Mouse (Mus musculus) right cerebral cortex, adult 2 months (tissue): ENCODE measurements around the gene Focad.

Experiments
- DNase-seq, 2 experiments: peaks; one replicate each; pipeline ENCODE4 v3.0.0; 2021 to 2022; ENCODE audit warnings: low spot score in 2 of 2

Focad gene

DNA sequence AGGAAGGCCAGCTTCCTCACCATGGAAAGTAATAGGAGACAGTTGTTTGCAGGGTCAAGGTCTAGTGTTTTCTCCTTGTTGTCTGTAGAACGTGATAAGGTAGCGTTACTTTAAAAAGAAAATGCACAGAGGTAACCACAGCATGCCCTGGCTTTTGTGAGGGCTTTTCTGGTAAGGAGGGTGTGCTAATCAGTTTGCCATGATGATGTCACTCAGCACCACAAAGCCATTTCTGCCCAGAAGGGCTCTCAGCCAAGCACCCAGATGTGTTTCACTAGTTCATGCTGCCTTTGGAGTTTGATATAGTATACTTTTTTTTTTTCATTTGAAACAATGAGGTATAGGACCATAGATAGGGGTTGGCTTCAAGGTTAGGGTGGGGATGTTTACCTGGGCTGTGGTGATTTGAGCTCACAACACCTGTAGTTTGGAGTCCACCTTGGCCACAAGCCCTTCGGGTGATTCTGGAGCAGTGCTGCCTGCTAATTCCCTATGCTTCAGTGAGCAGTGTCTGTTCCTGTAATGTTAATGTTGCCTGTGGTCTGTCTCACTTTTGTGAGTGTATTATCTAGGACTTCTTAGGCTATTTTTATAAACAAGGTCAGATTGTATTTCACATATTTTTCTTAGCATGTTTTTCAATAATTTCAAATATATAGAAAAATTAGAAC, 61.2 kb downstream of the Focad start:
- no peak for DNase-seq

DNA sequence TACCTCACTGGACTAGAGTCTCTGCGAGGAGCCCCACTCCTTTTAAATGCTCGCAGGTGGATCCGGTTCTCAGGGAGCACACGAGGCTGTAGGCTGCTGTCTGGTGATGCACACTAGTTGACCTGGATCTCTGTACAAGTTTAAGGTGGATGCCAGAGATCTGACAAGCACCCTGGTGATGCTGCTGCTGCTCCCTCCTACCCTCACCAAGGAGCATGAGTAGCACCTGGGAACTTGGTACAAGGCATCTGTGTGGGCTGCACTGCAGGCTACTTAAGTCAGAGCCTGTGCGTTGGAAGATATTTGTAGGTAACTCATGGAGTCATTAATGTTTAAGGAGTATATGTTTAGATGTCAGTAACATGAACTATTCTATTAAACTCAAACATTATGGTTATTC, 62.5 kb downstream of the Focad start:
- DNase-seq: no peak

DNA sequence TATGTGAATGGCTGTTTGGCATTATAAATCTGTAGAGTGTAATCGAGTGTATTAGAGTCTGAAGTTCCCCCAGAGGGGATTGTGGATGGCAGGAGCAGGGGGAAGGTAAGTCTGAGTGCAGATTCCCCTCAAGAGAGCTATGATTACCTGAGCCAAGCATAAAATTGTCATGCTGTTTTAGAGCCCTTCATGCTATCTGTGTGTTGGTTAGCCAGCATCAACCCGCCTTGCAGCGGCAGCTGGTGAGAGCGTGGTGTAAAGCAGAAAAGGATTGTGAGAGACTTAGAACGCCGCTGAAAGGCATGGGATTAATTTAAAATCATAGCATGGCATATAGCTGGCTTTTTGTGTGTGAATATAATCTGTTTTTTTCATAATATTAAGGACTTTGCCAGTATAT, 63.2 kb downstream of the Focad start:
- no peak for DNase-seq

DNA sequence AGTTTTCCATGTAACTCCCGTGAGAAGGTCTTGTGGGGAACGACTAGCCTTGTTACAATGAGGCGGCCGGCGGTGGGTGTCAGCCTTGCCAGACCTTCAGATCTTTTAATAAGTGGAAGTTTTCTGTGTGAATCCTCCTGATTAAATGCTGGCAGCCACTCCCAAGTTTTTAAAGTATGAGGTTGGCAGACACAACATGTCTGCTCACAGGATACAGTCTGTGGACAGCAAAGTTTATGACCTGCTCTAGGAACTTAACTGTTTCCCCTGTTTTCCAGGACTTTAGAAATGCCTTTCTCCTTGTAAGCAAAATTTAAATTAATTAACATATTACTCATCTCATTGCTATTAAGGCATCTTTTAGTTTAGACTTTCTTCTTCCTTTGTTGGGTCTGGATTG, 64.8 kb downstream of the Focad start:
- no peak for DNase-seq

DNA sequence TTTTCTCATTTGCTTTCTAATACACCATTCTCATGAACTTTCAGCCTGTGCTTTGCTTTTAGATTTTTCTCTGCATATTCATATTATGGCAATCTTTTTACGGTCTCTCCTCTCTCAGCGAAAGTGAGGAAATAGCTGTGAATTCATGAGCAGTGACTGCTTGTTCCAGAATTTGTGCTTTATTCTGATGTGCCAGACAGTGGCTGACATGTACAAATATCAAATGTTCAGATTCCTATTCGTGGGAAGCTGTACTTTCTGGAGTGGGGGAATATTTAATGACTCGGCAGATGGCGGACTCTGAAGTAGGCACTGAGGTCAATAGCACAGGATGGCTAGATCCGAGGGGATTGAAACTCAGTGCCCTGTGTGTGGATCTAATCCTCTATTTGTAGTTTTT, 65.3 kb downstream of the Focad start:
- DNase-seq: no peak

DNA sequence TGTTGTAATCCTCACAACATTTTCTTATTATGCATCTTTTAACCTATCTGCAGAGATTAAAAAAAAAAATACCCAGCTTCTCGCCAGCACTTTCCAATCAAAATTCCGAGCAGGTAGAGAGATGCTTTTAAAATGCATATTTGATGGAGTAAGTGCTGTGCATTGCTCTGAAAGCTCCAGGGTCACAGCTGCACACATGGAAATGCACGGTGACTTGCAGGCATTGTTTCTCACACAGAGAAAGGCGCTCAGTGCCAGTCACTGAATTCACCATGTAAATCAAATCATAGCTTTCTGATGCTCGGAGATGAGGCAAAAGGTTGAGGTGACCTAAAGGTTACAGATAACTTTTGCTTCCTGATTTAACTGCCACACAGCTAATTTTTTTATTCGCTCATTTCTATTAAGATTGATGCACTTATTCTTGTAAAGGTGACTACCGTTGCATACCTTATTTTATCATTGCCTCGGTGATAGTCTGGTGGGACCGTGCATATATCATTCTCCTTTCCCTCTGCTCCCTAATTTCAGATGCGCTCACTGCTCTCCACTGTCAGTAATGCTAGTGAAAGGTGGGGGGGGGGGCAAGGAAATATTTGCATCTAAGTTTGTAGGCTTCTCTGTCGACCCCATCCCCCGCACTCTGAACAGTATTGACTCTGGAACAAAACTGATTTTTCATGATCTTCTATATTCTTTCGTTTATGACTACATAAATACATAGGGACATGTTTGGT, 69.2 kb downstream of the Focad start:
- DNase-seq: no peak

DNA sequence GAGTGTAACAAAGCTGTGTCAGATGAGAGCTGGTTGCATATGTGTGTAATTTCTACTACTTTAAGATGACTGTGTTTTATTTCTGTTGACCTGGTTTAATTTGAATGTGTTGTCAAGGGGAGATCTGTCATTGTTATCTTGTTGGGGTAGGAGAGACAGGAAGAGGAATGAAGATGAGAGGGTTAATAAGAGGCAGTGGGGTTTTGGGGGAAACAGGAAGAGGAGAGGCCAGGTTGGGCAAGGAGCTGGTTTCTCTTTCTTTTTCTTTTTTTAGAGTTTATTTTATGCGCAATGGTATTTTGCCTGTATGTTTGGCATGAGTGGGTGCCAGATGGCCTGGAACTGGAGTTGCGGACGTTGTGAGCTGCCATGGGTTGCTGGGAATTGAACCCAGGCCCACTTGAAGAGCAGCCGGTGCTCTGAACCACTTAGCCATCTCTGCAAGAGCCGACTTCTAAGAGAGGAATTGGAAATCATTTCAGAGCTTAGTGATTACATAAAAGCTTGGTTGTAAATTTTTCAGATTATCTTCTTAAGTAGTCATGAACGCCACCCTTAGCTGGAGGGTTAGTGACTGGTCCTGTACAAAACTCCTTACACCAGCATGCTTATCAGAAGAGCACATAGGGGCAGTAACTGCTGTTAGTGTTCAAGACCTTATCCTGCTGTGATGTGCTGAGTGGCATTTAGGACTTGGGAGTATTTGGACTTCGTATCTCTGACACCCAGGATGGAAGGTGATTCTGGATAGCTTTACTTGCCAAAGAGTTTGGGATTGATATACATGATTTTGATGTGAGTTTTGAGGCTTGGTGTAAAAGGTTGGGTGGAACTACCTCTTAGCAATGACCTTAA, 72.8 kb downstream of the Focad start:
- no peak for DNase-seq

DNA sequence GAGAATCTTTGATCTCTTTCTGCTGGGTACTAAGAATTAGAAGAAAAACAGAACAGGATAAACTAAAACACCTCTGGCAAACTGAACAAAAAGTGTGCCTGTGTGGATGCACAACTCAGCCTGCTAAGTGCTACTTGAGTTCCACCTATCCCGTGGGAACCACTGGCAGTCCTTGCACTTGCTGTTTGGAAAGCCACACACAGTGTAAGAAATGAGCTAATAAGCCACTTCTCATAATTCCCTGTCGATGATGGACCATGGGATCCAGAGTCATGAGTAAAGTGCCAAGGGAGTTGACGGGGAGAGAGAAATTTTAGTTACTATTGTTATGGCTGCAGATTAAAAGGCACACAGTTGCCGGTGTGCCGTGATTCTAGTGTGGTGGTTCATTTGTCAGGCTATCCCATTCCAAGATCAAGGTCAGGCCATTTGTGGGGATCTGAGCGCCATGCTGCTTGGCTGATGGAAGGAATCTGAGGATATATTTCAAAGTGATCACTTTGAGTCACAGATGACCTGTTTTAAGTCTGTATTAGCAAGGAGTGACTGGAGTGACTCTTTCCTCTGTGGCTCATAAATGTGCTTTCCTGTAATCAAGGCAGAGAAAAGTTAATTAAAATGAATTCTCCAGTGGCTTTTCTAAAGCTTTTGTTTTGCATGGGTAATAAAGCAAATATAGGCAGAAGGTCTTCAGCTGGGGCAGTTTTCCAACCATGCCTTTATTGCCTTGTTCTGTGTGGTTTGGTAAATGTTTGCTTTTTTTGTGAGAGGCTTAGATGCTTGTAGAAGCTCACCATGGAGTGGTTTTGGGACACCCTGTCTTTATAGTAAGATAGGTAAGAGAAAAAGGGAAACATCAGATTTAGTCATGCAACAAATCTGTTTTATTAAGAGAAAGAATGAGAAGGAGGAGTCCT, 80.9 kb downstream of the Focad start:
- no peak for DNase-seq

DNA sequence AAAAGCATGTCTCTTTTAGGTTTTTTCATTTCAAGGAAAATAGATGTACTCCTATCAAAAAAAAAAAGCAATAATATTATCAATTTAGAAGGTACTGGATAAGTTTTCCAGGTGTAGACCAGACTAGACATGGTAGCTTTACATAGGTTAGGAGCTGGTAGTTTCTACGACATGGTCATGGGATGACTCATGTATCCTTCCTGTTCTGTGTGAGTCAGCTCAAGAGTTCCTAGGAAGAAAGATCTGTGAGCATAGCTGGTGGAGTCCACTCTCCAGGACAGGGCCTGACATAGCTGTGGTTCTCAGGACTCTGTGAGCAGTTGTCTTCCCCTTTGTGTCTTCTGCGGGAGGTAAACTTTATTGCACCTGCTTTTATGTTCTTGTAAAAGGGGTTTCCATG, 84.9 kb downstream of the Focad start:
- DNase-seq: no peak

DNA sequence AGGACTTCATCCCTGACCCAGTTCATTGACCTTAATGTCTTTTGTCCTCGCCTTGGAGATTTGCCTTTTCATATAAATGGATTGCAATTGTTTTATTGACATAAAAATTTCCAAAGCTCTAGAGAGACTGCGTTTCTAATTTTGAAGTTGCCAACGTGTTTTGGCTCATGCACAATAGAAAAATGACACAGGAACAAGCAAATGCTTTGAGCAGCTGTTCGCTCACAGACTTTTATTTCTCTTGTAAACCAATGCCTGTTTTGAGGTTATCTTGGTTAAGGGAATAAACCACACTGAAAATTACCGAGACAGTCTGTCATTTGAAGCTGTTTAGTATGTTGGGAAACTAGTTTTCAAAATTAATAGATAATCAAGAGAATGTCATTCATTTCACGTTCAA, 89.9 kb downstream of the Focad start:
- DNase-seq: no peak

DNA sequence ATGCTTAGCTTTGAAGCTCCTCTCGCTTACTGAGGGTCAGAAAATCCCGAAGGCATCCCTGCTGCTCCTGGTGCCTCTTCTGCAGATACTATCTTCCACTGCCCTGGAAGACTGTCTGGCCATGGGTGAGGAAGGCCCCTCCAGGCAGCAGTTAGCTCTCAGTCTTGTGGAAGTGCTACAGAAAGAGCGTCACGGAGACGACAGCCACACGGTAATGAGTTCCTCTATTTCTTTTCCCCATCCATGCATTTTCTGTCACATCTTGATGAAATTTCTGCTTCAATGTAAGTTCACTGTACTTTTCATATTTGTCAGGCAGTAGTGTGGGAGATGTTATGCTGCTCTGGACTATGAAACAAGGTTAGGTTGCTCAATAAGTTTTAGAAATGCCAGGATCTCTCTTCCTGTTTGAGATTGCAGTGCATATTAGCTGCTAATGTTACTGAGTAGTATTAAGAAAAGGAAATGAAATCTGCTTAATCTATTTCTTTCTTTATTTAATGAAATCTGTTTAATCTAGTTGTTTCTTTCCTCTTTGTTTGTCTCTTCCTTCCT, 91.5 kb downstream of the Focad start:
- no peak for DNase-seq

DNA sequence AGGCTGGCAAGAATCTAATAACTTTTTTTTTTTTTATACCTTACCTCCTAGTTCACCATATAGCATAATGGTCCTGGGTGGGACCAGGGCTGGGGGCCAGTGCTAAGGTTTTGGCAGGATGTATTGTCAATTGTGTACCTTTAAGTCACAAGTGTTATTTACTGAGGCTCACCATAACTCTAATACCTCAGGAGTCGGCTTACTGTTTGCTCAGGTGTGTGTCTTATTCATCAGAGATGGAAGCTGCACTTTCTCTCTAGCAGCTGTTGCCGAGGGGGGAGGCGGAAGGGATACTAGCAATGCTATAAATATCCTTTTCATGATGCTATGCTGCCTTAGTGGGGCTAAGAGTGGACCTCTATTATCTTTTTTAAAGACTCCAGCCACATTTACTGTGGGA, 93.2 kb downstream of the Focad start:
- DNase-seq: no peak

DNA sequence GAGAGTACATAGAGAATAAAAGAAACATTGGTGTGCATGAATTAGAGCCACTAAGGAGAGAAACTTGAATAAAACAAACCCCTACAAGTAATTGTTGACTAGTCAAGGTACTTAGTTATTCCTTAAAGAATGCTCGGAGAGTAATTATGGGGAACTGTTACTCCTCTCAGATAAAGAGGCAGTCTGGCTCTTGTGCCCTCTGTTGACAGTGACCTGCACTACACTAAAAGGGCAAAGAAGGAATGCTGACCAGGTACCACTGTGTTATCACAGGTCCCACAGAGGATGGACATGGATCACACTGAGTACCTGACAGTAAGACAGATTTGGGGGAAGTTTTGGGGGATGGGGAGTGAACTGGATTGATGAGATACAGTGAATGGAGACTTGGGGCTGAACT, 95.1 kb downstream of the Focad start:
- no peak for DNase-seq

DNA sequence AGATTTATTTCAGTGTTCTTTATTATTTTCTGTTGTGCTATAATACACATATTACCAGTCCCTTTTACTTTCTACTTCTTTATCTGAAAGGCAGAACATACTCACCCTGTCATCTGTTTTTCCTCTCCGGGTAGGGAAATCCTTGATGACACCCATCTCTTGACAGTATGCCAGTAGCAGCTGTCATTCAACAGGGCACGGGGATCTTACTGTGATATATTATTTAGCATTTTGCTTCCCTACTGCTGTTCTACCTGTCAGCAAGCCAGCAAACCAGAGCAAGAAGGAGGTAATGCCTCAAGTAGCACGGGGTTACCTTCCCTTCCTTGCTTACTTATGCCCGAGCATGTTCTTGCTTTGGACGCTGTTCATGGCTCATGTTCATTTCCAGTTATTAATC, 99.8 kb downstream of the Focad start:
- no peak for DNase-seq

DNA sequence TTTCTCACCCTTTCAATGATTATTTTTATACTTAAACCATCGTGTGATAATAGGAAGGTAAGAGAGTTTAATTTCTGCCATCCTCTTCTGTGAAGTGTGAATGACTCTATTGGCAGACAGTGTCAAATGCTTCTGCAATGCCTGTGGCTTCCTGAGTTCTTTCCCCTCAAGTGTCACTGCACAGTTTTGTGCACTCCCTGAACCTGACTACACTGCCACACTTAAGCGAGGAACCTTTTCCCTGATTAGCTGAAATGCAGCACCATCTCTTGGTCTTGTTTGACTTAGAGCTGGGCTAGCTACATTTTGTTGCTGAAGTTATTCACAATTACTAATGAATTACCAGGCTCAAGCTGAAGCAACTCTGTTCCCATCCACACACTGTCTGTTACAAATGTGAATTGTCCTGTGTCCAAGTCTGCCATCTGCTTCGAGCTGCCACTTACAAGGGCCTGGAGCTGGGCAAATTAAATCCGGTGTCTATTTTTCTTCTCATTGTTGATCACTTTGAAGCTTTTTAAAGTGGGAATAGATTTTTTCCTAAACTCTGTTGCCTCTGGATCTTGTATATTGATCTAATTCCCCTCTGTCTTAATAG, 101.6 kb downstream of the Focad start:
- DNase-seq: peak; percentile 26 to 34

DNA sequence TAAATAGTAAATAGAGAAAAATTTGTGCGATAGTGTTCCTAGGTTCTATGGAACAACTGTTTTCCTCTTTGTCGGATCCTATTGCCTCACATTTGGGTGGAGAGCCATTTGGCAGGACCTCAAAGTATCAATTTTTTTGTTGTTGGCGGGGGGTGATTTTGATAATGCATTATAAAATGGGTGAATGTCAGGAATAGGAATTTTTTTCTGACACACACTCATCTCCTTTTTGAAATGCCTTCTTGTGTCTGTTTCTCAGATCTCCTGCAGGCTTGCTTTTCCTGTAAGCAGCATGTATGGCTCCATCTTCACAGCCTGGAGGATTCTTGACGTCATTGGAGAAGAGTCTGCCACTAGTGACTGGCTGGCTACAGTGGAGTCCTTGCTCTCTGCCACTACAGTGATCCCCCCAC, 102.1 kb downstream of the Focad start:
- no peak for DNase-seq

DNA sequence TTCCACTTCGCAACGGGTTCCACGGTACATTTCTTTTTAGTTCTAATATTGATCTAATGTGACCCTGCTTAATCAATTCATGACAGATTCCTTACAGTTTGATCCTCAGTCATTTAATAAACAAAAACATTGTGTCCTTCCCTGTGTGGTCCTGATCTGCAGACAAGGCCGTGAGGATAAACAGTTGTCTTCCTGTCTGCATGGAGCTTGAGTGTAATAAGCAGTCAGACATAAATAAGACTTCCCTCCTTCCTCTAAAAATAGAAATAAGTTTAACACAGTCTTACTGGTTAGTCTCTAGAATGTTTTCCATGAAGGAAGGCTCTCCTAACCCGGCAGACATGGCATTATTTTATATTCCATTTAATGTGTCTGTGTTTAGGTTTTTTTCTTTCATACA, 102.8 kb downstream of the Focad start:
- no peak for DNase-seq

DNA sequence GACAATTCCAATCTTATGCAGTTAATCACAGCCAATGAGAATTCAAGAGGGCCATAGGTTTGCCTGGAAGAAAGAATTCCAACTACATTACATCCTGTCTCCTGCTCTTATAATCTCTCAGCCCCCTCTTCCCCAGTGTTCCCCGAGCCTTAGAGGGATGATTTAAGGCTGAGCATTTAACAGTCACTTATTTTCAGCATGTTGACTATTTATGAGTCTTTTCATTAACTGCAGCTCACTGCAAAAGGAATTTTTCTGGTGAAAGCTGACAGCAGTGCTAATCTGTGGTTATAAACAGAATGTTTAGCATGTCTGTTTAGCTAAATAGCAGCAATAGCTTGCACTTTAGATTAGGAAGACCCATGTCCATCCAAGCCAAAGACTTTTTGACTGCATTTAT, 104.8 kb downstream of the Focad start:
- DNase-seq: no peak

DNA sequence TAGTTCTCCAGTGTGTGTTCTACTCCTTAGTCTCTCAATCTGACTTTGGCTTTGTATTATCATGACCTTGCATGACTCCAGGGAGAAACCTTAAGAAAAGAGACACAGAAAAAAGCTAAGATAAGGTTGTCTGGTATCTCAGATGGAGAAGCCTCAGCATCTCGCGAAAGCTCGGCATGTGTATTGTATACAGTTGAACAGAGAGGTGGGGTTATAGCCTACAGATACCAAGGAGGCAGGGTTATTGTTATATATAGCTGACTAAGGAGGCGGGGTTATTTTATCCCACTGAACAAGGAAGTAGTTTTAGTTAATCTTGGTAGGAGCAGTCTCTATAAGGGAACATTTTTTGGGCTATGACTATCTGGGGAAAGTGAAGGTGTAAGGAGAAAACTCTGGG, 106.6 kb downstream of the Focad start:
- DNase-seq: no peak

DNA sequence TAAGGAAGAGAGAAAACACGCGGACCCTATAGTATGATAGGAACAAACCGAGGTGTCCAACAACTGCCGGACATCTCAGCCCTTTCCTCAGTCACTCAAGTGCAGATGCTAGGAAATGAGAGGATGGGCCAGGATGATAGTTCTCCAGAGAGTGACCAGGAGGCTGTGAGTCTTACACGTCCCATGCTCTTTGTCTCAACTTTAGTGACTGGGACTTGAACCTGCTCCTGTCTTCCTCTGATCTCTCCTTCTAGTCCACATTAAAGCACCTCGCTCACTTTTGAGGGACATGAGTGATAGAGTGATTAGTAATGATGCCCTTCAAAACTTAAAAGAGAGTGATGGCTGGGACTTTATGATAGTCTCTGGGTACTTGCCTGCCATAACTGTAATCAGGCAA, 114.2 kb downstream of the Focad start:
- no peak for DNase-seq

DNA sequence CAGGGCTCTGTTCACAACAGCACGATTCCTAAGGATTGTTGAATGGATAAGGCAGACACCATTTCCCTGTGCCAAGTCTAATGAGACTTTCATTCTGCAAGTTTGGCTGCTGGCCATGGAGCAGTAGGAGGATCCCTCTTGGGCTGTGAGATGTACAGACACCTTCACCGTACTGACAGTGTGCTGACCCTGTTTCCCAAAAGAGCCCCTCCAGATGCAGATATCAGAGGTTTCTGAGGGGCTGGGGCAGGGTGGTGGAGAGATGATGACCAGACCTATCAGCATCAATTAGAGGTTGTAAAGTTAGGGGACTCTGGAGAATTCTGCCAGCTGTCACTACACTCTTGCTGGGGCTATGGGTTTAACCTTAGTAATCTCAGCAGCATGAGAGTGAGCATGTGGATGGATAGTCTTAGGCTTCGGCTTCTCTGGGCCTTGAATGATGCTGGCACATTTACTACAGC, 115.0 kb downstream of the Focad start:
- DNase-seq: peak; percentile 58 to 69
